Mouse (Mus musculus) urinary bladder, postnatal 4 days (tissue): ENCODE data around the gene Mta3.

Experiments
- DNase-seq, 2 experiments: peaks; one replicate each; pipeline ENCODE4 v3.0.0; 2021 to 2022; ENCODE audit warnings: low spot score in 2 of 2

Gene Mta3

DNA sequence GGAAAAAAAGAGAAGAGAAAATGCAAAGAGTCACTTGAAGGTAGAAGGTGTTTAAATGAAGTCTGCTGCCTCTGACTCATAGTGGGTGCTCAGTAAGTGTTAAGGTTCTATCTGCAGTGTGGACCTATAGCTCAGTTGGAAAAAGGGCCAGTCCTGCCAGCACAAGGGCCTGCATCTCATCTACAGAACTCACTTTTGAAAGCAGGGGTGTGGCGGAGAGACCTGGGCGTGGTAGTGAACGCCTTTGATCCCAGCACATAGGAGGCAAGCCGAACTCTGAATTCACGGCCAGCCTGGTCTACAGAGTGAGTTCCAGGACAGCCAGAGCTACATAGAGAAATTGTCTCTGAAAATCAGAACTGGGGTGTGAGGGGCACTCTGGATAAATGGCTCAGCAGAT is 104.3 kb downstream of the Mta3 start:
- DNase-seq = no peak

DNA sequence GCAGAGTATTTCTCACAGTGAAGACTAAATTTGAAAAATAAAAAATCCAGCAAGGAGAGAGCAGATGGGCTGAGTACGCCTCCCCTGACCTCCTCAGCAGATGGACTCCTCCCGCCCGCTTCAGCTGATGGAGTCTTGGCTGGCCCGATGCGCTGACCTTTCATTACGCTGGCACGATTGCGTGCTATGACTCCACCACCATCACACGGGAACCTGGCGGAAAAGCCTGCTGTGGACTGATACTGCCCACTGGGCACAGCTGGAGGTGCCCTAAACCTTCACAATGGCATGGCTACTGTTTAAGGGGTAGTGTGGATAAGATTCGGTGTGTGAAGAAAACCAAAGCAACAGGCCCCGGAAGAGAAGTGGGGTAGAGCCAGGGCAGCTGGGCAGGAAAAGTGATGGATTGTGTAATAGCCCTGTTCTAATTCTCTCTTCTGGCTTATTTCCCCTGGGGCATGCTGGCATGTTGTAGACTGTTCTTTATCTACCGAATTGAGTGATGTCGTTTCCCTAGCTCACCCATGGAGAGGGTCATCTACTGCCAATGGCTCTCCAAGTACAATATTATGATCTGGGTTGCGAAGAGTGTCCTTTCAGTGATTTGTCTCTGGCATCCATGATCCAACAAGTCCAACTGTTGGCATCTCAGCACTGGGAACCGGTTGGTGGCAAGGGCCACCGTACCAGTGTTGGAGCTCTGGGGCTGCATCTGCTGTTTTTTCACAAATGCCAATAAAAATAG is 106.4 kb downstream of the Mta3 start:
- no peak for DNase-seq

DNA sequence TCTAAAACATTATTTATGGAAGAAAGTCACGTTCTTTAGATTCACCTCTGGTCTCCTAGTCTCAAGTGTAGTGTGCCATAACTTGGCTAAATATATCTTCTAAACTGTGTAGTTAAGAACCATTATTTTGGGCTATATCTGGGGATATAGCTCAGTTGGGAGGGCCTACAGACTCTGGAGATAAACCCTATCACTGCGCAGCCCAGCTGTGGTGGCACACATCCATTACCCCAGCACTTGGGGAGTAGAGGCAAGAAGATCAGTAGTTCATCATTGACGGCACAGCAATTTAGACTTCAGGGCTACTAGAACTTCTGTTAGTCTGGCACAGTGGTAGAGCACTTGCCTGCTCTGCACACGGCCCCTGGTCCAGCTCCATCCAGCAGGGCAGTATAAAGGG is 107.1 kb downstream of the Mta3 start:
- DNase-seq = no peak

DNA sequence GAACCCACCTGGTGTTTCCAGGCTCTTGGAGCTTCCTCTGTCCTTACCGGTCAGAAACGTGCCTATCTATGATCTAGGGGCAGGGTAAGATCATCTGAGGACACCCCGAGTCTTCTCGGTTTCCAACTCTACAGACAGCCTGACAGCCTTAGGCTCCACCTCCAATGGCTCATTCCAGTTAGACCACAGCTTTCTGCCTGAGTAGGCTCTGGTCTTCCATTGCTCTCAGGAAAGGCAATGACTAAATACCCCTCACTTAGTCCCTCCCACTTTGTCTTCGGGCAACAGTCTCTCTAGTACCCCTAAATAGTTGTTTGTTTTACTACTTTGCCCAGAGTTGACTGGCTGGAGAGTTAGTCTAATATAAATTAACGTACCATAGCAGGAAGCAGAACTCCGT is 111.0 kb downstream of the Mta3 start:
- DNase-seq = no peak

DNA sequence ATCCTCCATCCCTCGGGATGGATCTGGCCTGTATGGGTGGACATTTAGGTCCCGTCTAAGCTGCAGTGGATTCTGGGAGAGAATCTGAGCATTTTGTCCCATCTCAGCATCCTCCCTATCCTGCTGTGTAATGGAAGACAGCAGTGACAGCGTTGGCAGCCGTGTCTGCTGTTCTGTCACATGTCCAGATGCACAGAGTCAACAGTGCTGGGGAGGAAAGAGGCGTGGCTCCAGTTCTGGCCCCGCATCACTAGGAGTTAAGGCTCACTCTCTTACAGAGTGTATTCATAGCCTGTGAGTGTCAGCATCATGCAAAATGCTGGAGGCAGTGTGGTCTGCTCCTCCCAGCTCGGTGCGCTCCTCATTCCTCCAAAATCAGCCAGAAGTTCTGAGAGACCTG is 113.5 kb downstream of the Mta3 start:
- no peak for DNase-seq

DNA sequence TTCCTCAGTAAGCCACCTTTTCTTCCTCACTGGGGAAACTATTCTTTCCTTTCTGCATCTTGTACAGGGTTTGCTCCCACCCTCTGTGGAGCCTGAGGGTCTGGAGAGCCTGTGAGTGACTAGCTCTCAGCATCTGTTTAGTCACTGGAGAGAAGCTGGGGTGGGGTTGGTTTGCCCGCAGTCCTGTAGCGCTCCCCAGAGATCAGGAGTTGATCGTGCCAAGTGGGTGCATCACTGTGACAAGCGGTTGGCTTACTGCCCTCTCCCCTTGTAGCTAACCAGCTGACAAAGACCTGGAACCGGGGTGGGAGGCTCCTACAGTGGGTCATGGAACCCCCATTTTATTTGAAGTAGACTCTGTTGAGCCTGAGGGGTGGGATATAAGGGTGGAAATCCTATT is 114.7 kb downstream of the Mta3 start:
- no peak for DNase-seq

DNA sequence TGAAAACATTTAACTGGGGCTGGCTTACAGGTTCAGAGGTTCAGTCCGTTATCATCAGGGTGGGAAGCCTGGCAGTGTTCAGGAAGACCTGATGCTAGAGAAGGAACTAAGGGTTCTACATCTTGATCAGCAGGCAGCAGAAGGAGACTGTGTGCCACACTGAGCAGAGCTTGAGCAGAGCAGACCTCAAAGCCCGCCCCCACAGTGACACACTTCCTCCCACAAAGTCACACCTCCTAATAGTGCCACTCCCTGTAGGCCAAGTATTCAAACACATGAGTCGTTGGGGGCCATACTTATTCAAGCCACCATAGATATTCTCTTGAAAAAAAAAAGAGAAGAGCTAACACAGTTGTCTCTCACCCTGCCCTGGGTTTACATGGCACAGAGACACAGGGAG is 115.9 kb downstream of the Mta3 start:
- DNase-seq = no peak

DNA sequence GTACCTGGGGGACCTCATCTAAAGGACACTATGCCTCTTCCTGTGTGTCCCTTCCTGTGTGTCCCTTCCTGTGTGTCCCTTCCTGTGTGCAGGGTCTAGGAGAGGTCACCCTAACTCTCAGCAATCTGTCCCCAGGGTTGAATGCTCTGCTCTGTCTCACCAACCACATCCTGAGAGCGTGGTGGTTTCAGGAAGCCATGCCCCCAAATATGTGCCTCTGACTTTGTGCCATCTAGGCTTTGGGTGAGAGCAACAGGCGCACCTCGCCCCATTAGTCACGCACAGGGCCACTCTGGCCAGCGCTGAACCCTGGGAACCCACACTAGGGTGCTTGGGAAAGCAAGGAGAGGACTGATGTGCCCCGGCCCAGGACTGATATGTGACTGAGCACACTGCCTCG is 117.9 kb downstream of the Mta3 start:
- DNase-seq = no peak

DNA sequence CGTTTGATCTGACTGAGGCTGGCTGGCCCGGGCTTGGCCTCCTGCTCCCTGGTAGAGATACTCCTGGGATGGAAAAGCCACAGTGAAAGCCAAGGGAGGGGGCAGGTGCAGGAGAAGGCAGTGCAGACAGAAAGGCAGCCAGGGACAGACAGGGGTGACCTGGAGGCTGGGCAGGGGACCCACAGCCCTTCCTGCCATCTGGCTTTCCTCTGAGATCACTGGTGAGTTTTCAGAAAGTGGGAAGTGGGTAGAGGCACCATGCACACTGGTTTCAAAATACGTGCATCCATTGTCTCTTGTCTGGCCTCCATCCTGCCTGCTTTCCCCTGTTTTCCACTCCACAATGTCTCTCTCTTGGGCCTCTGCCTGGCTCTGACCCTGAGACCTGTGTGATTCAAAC is 123.4 kb downstream of the Mta3 start:
- DNase-seq = no peak

DNA sequence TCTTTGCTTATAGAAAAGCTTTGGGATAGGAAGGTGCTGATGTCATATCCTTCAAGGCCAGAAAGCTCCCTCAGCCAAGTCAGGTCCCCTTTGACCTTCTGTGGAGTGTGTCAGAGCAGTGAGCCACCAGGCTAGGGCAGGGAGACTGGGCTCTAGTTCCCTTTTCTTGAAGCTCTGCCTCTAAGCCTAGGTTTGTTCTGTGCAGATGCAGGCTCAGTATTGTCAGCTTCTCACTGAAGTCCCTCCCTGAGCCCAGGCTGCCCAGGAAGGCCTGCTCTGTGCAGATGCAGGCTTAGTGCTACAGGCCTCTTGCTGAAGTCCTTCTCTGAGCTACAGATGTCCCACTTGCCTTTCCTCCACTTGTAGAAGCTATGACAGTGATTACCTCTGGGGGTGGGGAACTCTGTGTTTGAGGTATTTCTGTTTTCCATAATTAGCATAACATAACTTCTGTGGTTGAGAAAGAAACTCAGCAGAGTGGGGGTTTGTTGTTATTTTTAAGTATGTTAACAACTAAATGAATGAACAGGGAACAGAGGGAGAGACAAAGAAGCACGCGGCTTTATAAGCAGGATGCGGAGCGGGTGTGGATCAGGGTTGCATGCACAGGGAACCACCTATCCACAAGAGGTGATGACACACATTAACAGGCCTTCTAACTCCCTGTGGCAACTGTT is 124.8 kb downstream of the Mta3 start:
- no peak for DNase-seq

DNA sequence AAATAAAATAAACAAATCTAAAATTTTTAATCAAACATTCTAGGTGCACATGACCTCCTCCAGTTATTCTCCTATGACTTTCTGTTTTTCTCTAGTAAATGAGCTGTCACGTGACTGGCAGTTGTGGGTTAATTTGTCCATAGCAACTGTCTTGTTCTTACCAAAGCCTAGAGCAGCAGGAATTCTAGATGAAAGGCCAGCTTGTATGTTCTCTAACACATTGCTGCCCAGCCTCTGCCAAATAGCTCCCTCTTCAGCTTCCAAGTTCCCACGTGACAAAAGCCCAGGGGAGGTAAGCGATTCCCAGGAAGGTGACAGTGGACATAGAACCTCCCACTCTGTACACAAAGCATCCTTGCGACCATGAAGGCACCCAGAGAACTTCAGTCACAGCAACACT is 128.2 kb downstream of the Mta3 start:
- no peak for DNase-seq

DNA sequence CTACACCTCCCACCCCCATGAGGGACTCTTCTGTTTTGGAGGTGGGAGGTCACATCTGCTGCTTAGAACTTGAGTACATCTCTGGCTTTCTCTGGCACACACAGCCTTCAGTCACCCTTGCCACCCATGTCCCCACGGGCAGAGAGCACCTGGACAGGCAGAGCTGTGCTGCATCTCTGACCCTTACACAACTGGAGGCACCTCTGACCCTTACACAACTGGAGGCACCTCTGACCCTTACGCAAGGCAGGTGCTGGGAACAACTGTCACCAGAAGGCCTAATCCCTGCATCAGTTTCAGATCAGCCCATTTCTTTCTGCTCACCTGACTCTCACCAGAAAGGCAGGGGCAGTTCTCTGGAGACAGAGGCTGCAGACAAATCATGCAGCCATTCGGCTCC is 130.1 kb downstream of the Mta3 start:
- DNase-seq = no peak

DNA sequence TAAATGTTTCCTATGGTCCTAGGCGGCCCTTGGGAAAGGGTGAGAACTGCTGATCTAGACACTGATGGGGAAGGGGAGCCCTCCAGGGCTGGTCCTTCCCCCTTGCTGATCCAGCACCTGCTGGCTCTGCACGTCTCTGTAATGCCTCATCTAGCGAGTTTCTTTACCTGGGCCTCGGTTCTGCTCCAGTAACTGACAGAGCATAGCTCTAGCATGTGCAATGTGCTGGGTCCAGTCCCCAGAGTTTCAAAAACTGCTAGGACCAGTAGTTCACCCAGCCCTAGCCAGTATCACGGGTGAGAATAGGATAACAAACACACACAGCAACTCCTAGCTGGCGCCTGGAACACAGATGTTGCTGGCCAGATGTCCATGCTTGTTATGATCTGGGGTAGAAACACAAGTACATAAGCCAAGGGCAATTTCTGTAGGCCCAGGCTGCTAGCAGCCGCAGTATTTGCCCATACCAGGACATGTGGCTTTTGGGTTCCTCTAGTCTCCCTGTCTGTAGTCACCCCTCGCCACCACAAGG is 131.8 kb downstream of the Mta3 start:
- no peak for DNase-seq

DNA sequence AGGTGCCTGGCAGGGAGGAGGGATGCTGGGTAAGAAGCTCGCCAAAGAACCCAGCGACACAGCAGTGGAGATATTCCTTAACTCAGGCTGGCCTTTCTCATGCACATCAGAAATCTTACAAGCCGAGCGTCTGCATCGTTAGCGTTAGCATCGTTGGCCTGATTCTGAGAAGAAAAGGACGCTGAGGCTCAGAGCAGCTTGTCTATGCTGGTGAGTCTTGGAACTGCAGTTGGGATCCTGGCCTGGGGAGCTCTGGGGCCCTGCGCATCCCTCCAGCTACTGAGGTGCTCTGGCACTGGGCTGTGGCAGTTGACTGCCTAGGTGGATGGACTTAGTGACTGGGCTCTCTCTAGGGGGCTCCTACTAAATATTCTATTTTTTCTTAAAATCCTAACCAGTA is 133.2 kb downstream of the Mta3 start:
- no peak for DNase-seq

DNA sequence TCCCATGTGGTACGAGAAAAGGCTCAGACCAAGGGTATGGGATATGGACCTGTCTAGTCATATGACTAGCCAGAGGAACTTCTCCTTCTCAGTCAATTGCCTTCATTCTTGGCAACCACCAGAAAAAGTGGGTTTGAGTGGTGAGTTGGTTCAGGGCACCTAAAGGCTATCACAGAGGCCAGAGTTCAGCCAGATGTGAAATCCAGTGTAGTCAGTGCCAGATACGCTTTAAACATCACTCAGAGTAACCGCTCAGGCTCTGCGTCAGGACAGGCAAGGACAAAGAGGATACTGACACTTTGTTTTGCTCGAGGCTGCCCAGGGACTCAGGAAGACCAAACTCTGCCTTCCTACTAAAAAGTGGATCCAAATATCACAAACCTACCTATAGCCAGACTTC is 135.0 kb downstream of the Mta3 start:
- no peak for DNase-seq

DNA sequence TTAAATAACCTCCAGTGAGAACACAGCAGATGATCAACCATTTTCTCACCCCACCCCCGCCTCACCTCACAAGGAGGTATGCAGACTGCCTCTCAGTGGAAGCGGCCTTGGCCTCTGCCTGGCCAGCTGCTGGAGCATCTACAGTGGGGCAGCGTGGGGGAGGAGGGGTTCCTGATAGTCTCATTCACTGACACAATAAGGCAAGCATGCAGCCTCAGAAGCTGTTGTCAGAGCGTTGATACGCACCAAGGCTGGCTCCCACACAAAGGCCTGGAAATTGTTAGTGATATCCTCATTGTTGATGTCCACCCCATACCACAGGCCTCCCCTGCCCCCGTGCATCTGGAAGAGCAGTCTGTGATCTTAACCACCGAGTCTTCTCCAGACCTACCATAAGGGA is 137.8 kb downstream of the Mta3 start:
- DNase-seq = peak in 1 of 2 experiments; percentile 33

DNA sequence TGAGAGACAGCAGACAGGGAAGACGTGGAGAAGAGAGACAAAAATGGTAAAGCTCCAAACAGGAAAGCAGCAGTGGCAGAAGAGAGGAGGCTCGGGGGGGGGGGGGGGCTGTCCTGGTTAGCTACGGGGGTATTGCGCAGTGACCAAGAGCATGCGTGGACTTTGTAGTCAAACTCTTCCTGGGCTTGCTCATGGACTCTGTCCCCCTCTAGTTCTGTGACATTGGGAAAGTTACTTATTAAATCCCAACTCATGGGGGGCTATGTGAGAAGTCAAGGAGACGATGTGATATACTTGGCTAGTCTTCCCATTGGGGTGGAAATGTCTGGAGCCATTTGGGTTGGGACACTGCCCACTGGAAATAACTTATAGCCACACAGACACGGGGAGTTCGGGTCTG is 139.6 kb downstream of the Mta3 start:
- DNase-seq = no peak

DNA sequence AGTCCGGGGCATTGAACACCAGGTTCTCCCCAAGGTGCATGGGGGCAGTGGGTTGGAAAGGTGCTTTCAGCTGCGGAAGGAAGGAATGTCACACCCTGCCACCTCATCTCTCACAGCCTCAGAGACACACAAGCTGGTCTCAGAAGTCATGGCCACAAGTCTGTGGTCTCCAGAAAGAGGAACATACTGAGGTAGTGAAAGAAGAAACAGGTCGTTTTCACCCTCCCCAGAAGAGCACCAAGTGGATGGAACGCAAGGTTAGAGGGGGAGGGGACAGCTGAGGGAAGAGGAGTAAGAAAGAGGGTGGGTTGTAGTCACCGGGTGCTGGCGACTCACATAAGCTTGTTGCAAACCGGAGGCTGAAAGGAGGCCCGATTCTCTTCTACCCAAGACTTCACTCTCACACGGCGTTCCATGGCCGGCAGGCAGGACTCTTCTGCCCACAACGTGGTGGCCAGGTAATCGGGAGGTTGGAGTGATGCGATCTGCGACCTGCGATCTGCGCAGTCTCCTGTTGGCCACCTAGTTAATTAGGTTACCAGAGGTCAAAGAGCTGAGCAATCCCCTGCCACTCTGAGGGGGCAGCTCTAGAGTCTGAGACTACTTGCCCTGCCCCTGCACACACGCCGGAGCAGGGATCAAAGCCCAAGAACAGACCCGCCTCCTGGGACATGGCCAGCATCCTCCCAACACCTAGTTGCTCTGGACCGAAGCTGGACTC is 140.5 kb downstream of the Mta3 start:
- no peak for DNase-seq

DNA sequence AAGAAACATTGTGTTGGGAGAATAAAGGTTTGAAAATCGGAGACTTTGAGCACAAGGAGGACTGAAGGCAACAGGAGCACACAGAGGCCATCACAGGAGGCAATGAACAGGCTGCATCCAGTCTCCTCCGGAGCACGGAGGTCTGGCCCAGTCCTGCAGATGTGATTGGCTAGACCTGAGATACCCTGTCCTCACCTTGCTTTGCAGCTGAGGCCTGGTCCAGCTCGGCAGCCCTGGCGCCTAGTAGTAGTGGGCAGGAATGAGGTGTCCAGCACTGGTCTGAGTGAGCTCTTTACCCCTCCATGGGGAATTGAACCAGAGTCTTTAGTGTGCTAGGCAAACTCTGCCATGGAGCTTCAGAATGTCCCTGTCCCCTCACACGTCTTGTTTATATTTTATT is 141.1 kb downstream of the Mta3 start:
- DNase-seq = no peak

DNA sequence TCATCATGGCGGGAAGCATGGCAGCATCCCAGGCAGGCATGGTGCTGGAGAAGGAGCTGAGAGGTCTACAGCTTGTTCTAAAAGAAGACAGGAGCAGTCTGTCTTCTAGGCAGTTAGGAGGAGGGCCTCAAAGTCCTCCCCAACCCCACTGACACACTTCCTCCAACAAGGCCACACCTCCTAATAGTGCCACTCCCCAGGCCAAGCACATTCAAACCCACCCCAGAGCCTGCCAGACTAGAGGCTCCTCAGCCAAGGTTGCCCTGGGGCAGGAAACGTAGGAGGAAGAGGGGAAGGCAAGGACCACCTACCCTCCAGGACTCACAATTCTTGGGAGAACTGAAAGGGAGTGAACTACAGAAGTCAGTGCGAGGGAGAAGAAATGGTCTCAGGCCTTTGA is 141.9 kb downstream of the Mta3 start, which contains the start of gene Haao:
Gene Haao, minus strand, starts transcription at position 149 of the 400 bp plus-strand sequence.
- no peak for DNase-seq

DNA sequence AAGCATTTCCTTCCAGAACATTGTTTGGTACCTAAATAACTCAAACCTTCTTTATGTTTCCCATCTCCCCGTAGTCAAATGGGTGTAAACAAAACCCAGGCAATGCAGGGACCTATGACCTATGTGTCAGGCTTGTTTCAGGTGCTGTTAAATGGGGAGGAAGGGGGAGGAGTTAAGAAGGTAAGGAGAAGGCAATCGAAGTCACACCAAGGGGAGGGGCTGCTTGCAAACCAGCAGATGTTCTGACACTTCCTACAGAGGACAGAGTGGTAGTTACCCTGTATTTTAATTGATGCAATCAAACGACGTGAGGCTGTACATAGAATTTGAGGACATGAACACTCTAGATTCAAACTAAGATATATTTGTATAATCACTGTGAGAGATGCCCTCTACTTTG is 142.5 kb downstream of the Mta3 start:
- DNase-seq = no peak

DNA sequence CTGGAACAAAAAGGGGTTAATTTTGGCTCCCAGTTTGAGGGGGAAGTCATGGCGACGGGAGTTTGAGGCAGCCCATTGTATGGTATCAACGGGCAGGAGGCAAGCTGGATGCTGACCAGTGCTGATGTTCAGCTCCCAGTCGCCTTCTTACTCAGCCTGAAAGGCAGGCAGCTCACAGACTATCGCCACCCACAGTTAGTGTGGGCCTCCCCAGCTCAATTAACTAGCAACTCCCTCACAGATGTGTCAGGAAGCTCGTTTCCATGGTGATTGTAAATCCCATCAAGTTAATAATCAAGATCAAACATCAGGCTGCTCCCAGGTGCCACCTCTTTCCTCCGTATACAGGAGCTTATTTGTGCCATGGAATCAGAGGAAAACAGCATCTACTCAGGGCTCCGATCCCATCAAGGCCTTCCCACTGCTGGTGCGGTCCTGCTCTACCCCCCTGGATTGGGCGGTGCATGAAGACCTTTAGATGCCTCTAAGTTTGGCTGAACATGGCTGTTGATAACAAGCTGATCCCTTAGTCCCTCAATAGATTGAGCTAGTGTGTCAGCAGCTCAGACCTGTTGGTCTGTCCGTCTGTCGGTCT is 143.2 kb downstream of the Mta3 start:
- no peak for DNase-seq
